Mouse (Mus musculus) forebrain, postnatal 0 days (tissue): ENCODE data around the gene Inmt. TPM values are rescaled to one million over a fixed set of nuclear protein-coding genes. Genes with fewer than 3 reads are reported as not detected.

Experiments
- ATAC-seq: fragments of 200-750 bp; cut with Nextera tagmentation; 2 replicates; pipeline ENCODE4 v1.8.0; 2017; ENCODE audit warnings: mild to moderate bottlenecking, moderate library complexity
- DNase-seq: peaks from one replicate; pipeline ENCODE4 v3.0.0-alpha.2; 2015
- H3K27ac ChIP-seq: fragments of 300-500 bp; sonication (generic); 2 replicates; pipeline ENCODE4 v1.5.1; 2014; ENCODE audit warnings: low read depth, mild to moderate bottlenecking, antibody characterized with exemption, low read length, moderate library complexity, mixed read lengths
- H3K27me3 ChIP-seq: fragments of 300-500 bp; sonication (generic); 2 replicates; pipeline ENCODE4 v1.6.1; 2014; ENCODE audit warnings: mild to moderate bottlenecking, low read length, mixed read lengths; ENCODE audit not compliant: insufficient read depth
- H3K36me3 ChIP-seq: fragments of 300-500 bp; sonication (generic); 2 replicates; pipeline ENCODE4 v1.6.1; 2014; ENCODE audit warnings: mild to moderate bottlenecking, moderate library complexity; ENCODE audit not compliant: insufficient read depth
- H3K4me1 ChIP-seq: fragments of 300-500 bp; sonication (generic); 2 replicates; pipeline ENCODE4 v1.6.1; 2014; ENCODE audit warnings: antibody characterized with exemption; ENCODE audit not compliant: insufficient read depth
- H3K4me2 ChIP-seq: fragments of 300-500 bp; sonication (generic); 2 replicates; pipeline ENCODE4 v1.6.1; 2014; ENCODE audit warnings: low read depth, mild to moderate bottlenecking, moderate library complexity
- H3K4me3 ChIP-seq: fragments of 300-500 bp; sonication (generic); 2 replicates; pipeline ENCODE4 v1.5.1; 2014; ENCODE audit warnings: low read depth, low read length, mixed read lengths
- H3K9ac ChIP-seq: fragments of 300-500 bp; sonication (generic); 2 replicates; pipeline ENCODE4 v1.6.1; 2014; ENCODE audit warnings: mild to moderate bottlenecking
- H3K9me3 ChIP-seq: fragments of 300-500 bp; sonication (generic); 2 replicates; pipeline ENCODE4 v1.6.1; 2016; ENCODE audit warnings: low read length
- CTCF ChIP-seq: sonication (generic); IDR thresholded peaks from 2 replicates; pipeline ENCODE4 v1.5.1; 2016; ENCODE audit warnings: antibody characterized with exemption, control low read depth, low read depth
- WGBS: fragments of 180-500 bp; shearing (Covaris S2); extraction: QIAGEN DNeasy Blood & Tissue Kit; methylation state at CpG from one replicate; pipeline ENCODE4 v1.1.7; 2014; 5-methylcytosine and 5-hydroxymethylcytosine counted together
- polyA plus RNA-seq: library from polyadenylated mRNA; unstranded; fragments of >200 nt; fragmentation: Nextera tagmentation; extraction: Ambion mirVana; gene quantifications from 2 replicates; pipeline ENCODE4 v1.2.1, GENCODE M21; 2015
- total RNA-seq: library from RNA; depleted of rRNA; stranded (reverse); fragments of >200 nt; gene quantifications from 2 replicates; pipeline ENCODE4 v1.2.3, GENCODE M21; 2014; rRNA removed

The Inmt gene
- total and polyA plus RNA-seq, 2 experiments from 2014 or later, result not detected

DNA sequence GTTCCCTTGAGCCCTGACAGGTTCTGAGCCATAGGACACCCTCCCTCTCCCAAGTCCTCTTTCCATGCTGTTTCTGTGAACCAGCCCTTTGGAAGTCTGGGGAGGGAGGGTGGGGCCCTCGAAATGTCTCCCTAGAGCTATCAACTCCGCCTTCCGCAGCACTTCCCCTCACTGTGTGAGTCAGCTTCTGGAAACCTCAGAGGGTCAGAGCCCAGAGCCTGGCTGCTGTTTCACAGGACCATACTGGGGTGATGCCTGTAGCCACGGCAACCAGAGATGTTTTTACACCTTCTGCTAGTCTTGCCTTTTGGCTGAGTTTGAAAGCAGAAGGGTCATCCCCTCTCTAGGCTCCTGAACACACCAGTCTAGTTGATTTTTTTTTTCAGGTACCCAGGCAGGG, 51.8 kb downstream of the Inmt start:
- Histone ChIP-seq H3K9ac (no peak overlapping the region), H3K27ac (no peak overlapping the region), H3K4me1 (no peaks in the 10 kb centered on the region), H3K36me3 (no peaks in the 10 kb centered on the region), H3K4me2 (no peak overlapping the region), H3K4me3 (no peak overlapping the region), H3K27me3 (peaks cover 13% of the 10 kb centered on the region), H3K9me3 (no peaks in the 10 kb centered on the region)
- TF ChIP-seq CTCF, result no peak
- DNase-seq (no peak), ATAC-seq (no peak)
- 58% methylated on average over 4 of the region's 4 CpGs for WGBS

Other genes with a start within 250 kb of the Inmt start
- 1.8 and 2.3 TPM in 2 replicates for gene Nod1, start 202.4 kb downstream of the Inmt start, total RNA-seq
- gene Nod1, start 202.4 kb downstream of the Inmt start, polyA plus RNA-seq, result 1.5 and 2.0 TPM in 2 replicates
- gene Ggct, start 182.1 kb downstream of the Inmt start, total RNA-seq, result 2.8 and 3.7 TPM in 2 replicates
- gene Ggct, start 182.1 kb downstream of the Inmt start, polyA plus RNA-seq, result 22.2 and 26.6 TPM in 2 replicates
- 180 and 191 TPM in 2 replicates for gene Gars, start 137.0 kb downstream of the Inmt start, total RNA-seq
- 222 TPM in 2 replicates for gene Gars, start 137.0 kb downstream of the Inmt start, polyA plus RNA-seq
- 1.1 and 1.3 TPM in 2 replicates for gene Crhr2, start 42.0 kb downstream of the Inmt start, total RNA-seq
- 1.2 and 1.6 TPM in 2 replicates for gene Crhr2, start 42.0 kb downstream of the Inmt start, polyA plus RNA-seq
- 11.9 and 16.8 TPM in 2 replicates for gene Mindy4, start 28.3 kb upstream of the Inmt start, total RNA-seq
- gene Mindy4, start 28.3 kb upstream of the Inmt start, polyA plus RNA-seq, result 9.3 and 12.5 TPM in 2 replicates
- gene Aqp1, start 161.4 kb upstream of the Inmt start, total RNA-seq, result 10.3 and 13.0 TPM in 2 replicates
- 11.0 and 11.9 TPM in 2 replicates for gene Aqp1, start 161.4 kb upstream of the Inmt start, polyA plus RNA-seq
- gene Ghrhr, start 201.3 kb upstream of the Inmt start, total RNA-seq, result not detected in 2 replicates
- gene Ghrhr, start 201.3 kb upstream of the Inmt start, polyA plus RNA-seq, result not detected in 2 replicates